Mouse (Mus musculus) monocyte, adult 59 days (primary cell): ENCODE data around the gene Zfp830. TPM values are rescaled to one million over a fixed set of nuclear protein-coding genes. Genes with fewer than 3 reads are reported as not detected.

Source experiments
- total RNA-seq, 2 experiments: library from RNA; stranded (reverse); gene quantifications; one replicate each; pipeline ENCODE4 v1.2.4; 2023

Zfp830 gene
- total RNA-seq = 10 to 100 TPM; 24.6 to 25.1 TPM

GRCm38 (mm10) chr11:82763742-82764437 lies at the start of gene Zfp830, which contains the start of gene Cct6b:
Gene Zfp830, plus strand, starts transcription at chr11:82764345.
Gene Cct6b, minus strand, starts transcription at chr11:82764321.

GRCm38 (mm10) chr11:82780983-82781903 lies 17.1 kb downstream of the Zfp830 start, which contains the start of gene Lig3:
Gene Lig3, plus strand, starts transcription at chr11:82781108.

Other genes starting within 250 kb of the Zfp830 start
- gene Cct6b, start within 50 bp of the Zfp830 start, total RNA-seq = not detected
- gene Lig3, start 16.8 kb downstream of the Zfp830 start, total RNA-seq = 10 to 100 TPM; 21.9 to 23.8 TPM
- gene Rffl, start 106.9 kb downstream of the Zfp830 start, total RNA-seq = 10 to 100 TPM; 23.6 to 28.6 TPM
- 10 to 100 TPM; 10.4 to 12.5 TPM for gene Rad51d, start 126.3 kb downstream of the Zfp830 start, total RNA-seq
- not detected for gene Fndc8, start 127.8 kb downstream of the Zfp830 start, total RNA-seq
- 10 to 100 TPM; 18.0 to 21.9 TPM for gene Nle1, start 144.1 kb downstream of the Zfp830 start, total RNA-seq
- gene Unc45b, start 146.2 kb downstream of the Zfp830 start, total RNA-seq = not detected
- 100 to 1,000 TPM; 129 to 144 TPM for gene Slfn5, start 187.0 kb downstream of the Zfp830 start, total RNA-seq
- gene Slfn9, start 227.5 kb downstream of the Zfp830 start, total RNA-seq = 10 to 100 TPM; 19.5 to 25.4 TPM